Mouse (Mus musculus) urinary bladder, postnatal 10 days (tissue): ENCODE measurements around the gene Smok3c.
"Not testable (repeated sequence)": the region's sequence is repeated elsewhere in the genome, so short reads cannot be mapped to it uniquely, and the experiment has no call there.

Experiments
- DNase-seq: peaks from one replicate; pipeline ENCODE4 v3.0.0; 2022; ENCODE audit warnings: low spot score

The Smok3c gene

DNA sequence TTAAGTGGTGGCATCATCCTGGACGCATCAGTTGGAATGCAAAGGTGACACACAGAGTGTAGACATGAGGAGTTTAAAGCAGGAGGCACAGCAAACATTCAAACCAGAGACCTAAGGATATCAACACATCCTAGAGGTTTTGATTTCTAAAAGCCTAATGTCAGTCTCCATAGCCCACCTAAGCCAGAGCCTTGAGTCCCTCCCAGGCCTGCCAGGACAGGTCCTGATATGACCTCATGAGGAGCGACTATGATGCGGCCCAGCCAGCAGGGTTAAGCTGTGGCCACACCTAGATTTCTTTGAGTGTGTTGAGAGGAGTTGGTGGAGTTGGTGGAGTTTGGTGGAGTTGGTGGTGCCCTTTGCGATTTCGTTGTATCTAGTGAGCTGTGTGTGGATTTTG lies at the start of gene Smok3c:
TSS of gene Smok3c (plus strand) at position 301 of the 400 bp plus-strand sequence.
- not testable (repeated sequence) for DNase-seq

DNA sequence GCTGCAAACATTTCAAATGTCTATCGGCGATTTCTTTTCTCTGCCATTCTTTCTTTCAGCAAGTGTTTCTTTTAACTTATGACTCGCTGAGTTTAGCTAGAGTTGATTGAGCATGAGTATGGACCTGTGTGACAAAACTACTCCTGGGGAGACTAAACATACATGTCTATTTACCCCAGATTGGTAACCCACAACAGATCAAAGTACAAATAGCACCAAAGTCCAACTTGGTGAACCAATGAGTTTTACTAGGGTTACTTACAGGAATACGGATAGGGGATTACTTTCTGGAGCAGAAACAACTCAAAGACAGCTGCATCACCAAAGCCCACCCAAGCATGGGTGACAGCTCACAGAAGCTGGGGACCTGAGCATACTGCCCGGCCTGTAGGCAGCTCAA lies 43.6 kb upstream of the Smok3c start:
- DNase-seq: no peak

DNA sequence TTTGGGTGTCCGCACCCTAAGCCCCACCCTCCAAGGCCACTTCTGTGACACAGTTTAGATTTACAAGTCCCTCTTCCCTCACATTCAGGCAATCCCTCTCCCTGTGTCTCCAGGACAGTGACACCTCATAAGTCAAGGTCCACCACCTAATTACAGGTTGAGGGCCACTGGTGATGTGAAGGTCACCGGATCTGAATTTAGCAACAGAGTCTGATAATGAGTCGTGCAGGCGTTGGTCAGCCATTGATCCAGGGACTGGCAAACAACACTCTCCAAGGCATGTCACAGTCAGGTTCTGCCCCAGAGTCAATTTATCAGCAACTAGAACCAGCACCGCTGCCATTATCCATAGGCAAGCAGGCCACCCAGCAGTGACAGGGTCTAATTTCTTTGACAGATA lies 40.6 kb upstream of the Smok3c start:
- DNase-seq: no peak

DNA sequence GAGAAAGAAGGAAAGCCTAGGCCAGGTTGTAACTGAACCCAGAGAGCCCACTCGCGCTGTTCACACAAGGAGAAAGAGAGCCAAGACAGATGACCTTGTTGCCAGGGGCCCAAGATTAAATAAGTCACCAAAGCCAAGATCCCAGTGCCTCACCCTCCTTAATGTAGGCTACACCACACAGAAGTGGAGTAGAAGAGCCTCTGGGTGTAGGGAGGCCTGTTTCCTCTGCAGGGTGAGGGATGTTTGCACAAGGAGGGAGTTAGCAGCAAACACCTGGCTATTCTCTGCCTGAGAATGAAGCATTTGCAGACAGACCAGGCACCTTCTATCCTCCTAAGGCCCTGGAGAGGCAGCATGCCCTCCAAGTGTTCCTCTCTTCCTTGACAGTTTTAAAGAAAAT lies 36.5 kb upstream of the Smok3c start:
- DNase-seq: no peak

DNA sequence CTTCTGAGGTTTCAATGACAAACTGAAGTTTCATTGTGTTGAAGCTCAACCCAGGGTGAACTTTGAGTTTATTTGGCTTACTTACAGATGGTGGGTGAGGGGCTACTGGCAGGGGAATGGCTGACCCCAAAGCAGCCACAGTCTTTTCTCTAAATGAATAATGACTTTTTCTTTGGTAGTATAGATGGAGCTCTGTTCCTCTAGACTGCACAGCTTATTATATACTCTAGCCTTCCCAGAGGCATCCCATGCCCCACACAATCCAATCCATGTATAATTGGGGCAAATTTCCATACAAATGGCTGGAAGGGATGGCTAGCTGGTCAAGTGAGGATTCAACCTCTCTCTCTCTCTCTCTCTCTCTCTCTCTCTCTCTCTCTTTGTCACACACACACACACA lies 36.0 kb upstream of the Smok3c start:
- DNase-seq: no peak

DNA sequence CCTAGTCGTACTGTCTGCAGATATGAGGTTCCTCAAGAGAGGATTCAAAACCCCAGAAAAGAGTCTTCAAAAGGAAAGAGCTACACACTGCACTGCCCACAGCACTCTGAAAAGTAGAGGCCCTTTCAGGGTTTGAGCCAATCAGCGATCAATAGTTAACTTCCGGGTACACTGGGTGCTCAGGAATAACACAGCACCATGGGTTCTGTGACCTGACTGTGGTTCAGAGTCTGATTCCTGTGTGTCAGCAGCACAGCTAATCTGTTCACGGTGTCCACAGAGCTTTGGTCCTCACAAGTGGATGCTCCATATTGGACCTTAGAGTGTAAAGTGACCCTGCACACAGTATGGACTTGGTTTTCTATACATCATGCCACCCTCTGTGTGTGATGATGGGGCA lies 33.4 kb upstream of the Smok3c start:
- DNase-seq: not testable (repeated sequence)

DNA sequence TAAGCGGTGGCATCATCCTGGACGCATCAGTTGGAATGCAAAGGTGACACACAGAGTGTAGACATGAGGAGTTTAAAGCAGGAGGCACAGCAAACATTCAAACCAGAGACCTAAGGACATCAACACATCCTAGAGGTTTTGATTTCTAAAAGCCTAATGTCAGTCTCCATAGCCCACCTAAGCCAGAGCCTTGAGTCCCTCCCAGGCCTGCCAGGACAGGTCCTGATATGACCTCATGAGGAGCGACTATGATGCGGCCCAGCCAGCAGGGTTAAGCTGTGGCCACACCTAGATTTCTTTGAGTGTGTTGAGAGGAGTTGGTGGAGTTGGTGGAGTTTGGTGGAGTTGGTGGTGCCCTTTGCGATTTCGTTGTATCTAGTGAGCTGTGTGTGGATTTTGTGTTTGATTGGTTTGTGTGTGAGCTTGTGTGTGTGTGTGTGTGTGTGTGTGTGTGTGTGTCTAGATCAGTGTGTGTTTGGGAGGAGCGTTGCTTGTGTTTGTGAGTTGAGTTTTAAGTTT lies 32.0 kb upstream of the Smok3c start, which contains the start of the genes Smok3a and Smok3b:
TSS of gene Smok3a (plus strand) at position 301 of the 519 bp plus-strand sequence.
TSS of gene Smok3b (plus strand) at position 469 of the 519 bp plus-strand sequence.
- not testable (repeated sequence) for DNase-seq

DNA sequence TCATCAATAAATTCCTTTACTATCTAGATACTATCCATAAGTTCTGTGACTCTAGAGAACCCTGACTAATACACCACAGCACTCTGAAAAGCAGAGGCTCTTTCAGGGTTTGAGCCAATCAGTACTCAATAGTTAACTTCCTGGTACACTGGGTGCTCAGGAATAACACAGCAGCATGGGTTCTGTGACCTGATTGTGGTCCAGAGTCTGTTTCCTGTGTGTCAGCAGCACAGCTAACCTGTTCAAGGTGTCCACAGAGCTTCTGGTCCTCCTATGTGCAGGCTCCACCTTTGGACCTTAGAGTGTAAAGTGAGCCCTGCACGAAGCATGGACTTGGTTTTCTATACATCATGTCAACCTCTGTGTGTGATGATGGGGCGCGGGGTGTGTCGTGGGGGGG lies 20.8 kb downstream of the Smok3c start:
- DNase-seq: no peak

DNA sequence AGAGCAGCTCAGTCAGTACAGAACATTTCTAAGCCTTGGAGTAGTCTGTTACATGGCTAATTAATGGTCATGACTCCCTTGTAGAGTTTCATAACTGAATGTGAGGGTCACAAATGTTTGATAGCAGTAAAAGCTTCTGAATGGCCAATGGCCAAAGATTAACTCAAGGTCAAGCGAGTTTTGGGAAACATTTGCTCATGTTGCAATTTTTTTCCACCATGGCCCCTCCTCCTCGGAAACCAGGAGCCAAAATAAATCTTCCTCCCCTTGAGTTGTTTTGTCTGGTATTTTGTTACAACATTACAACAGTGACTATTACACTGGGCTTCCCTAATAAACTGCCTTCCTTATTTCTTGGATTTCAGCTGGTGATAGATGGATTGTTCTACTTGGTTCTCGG lies 22.7 kb downstream of the Smok3c start:
- no peak for DNase-seq

DNA sequence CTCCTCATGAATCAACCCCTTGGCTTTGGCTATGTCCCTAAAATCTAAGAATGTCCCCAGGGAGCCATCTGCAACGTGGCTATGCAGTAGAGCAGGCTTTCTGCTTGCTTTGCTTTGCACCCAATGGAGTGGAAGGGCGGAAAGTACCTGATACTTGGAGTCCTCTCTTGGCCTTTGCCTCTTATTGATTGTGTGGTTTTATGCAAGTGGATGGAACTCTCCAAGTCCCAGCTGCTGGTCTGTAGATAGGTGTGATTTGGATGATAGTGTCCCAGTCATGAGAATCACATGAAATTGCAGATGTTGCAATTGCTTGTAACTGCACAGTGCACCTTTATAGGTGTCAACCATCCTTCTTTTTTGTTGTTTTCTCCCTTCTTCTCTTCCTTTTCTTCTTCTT lies 23.2 kb downstream of the Smok3c start:
- no peak for DNase-seq

DNA sequence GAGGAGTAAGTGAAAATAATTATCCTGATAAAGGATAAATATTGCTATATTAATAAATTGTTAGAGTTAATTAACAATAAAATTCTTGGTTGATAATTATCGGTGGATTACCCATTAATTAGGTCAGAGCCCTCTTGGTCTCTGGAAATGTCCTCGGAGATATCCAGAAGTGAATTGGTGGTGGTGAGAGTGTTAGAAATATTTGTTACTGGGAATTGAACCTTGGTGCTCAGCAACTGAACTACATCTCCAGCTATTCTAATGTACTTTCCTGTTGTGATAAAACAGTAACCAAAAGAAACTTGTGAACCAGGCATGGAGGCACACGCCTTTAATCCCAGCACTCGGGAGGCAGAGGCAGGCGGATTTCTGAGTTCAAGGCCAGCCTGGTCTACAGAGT lies 27.5 kb downstream of the Smok3c start:
- DNase-seq: no peak

DNA sequence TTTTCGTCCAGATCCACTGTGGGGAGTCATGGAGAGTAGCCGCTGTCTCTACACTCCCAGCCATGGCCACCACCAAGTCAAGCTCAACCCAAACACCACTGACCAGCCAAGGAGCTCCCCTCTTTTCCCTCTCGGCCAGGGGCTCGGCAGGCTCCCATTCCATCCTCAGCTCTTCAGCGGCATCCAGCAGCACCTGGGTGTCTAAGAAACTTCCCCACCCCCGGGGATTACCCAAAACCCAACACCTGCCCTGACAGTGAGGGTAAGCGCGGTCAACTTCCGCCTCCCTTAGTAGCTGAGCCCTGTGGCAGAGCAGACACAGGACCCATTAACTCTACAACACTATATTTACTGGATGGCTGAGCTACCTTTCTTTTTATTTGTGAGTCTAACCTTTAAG lies 28.5 kb downstream of the Smok3c start:
- no peak for DNase-seq

DNA sequence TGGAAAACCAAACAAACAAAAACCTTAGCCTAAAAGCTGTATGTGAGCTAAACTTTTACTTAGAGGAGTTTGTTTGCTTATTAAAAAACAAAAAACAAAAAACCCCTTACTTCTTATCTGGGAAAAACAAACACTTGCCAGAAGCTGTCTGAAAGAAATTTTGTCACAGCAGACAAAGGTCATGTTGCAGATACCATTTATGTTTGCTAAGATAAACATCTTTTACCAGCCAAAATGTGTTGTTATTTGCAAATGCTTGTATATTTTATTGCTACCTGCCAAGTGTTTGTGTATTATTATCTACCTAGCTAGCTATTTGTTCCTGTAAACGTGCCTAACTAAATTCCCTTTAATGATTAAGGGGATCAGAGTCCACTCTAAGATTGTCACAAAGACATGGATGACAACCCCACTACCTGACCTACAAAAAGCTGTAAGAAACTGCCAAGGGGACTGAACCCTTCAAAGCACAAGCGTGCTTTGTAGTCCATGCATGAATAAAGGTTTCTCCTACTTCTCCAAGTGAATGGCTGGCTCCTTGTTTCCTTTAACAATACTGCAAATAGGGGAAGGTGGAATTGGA lies 30.4 kb downstream of the Smok3c start:
- no peak for DNase-seq

DNA sequence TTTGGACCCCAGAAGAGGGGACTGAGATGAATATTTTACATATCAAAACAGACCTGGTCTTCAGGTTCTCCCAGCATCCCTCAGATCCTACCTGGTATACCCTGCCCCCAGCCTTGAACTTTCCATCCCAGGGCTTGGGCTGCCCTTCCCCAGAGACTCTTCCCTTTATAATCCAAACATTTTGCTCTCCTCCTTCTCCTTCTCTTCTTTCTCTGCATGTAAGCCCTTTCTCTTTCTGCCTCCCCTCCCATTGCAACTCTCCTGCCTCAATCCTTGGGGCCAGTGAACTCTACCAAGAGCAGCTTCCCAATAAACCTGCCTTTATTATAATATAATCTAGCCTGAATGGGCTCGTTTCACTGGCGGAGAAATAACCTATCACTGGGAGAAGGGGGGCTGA lies 30.9 kb downstream of the Smok3c start:
- DNase-seq: no peak

DNA sequence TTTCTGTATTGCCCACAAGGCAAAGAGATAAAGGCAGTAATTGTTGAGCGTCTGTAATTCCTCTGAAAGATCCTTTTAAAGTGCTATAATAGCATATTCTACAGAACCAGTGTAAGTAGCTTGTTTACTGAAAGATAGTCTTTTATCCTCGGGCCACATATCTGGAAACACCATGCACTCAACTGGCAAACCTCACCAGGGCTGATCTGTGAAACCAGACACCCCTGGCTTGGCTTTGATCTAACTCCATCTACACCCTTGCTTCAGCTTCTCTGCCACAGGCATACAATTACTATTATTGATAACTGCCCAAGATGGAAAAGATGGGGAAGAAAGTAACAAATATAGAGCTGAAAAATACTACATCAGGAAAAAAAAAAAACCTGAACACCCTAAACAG lies 31.5 kb downstream of the Smok3c start:
- DNase-seq: no peak

DNA sequence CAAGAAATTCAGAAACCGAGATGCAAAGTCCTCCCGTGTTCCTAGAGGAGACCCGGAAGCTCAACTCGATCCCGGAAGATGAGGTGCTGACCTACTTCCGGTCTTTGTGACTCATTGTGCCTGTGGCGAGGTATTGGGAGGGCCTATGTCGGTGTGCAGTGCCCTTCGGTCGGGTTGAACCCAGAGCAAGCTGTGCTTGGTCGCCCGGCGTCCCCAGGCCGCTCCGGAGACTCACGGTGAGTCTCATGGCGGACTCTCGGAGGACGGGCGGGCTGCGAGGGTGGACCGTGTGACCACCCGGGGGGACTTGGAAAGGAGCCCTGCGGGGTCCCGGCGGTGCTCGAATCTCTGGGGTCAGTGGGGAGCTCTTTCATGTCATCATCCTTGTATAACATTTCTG lies 32.0 kb downstream of the Smok3c start, which contains the start of gene Zkscan1:
TSS of gene Zkscan1 (plus strand) at position 89 of the 400 bp plus-strand sequence.
- DNase-seq: peak; percentile 22

DNA sequence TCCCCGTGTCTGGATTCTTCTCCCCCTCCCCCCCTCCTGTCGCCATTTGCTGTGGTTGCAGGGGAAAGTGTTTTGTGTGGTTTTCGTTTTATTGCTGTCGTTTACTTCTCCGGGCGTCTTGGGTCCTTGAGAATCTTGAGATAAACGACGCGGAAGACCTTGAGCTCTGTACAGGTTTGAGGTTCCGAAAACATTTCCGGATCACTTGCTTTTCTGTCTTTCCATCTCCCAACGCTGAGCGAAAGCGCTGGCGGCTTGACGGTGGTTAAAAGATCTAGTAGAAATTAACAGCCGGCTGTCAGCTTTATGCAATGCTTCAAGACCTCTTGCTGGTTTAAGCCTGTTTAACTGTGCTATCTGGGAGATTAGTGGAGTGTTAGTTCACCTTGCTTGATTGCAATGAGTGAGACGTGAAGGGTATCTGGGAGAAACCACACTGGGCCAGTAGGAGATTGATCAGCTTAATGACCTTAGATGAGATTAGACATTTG lies 32.5 kb downstream of the Smok3c start:
- DNase-seq: no peak

DNA sequence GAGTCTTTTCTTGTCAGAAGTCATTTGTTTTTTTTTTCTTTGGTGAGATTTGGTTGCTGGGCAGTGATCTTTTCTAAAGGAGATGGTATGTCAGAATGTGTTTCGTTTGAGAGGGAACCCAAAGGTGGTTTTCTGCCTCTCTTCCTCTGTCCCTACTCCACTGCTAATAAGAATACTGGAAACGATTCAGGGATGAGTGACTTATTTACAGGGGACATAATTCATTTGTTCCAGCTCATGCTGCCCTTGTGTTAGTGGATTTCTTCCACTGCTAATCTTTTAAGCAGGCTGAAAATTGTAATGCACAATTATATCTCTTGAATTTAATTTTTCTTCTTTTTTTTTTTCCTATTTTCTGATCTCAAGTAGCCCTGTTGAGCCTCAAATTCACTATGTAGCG lies 33.8 kb downstream of the Smok3c start:
- DNase-seq: no peak

DNA sequence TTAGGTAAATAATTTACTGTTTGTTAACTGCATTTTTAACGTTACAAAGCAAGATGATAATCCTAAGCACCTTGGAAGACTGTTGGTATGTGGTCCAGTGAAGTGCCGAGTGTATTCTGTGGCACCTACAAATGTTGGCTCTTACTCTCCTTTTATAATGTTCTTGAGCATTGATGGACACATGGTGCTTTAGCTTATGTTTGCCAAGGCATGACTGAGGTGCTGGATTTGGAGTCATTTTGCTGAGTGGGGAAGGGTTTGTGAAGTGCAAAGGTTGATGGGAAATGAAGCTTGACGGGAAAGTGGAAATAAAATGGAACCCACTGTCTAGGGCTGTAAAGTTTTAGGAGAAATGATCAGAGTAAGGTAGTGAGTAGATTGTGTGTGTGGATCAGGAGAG lies 35.4 kb downstream of the Smok3c start:
- no peak for DNase-seq

DNA sequence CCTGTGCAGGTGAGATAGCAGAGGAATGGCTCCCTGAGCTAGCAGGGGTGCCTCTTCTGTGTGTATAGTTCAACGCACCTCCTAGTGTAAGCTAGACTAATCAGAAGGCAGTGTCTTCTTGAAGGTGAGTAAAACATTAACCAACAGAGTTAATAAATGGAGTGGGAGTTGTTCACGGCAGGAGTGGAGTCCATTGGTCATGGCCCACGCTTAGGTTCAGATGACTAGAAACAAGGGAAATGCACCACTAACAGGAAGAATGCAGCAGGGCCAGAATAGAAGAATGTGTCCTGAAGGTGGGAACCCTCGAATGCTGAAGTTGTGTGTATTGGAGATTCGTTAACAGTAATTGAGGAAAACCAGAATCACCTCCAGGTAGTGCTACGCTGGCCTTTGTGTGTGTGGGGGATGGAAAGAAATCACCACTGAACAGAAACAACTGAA lies 36.1 kb downstream of the Smok3c start:
- no peak for DNase-seq

DNA sequence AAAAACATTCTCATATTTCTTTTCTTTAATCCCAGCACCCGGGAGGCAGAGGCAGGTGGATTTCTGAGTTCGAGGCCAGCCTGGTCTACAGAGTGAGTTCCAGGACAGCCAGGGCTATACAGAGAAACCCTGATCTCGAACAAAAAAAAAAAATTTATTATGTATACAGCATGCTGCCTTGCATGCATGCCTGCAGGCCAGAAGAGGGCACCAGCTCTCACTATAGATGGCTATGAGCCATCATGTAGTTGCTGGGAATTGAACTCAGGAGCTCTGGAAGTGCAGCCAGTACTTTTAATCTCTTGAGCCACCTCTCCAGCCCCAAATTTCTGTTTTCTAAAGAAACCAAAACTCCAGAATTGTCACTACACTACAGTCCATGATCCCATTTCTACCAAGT lies 37.3 kb downstream of the Smok3c start:
- DNase-seq: no peak

DNA sequence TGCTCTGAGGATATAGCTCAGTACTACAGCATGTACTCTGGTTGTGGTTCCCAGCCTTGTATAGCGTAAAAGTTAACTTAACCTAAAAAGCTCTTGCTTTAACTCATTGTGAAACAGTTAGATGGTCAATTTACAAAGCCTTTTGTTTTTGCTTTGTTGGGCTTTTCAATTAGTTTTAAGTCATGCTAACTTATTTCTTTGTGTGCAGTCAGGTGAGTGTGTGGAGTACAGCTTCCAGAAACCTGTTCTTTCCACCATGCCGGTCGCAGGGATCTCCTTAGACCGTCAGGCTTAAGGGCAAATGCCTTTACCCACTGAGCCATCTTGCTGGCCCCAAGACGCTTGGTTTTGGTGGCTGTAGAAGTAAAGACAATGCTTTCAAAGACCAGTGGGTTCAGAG lies 37.7 kb downstream of the Smok3c start:
- no peak for DNase-seq

DNA sequence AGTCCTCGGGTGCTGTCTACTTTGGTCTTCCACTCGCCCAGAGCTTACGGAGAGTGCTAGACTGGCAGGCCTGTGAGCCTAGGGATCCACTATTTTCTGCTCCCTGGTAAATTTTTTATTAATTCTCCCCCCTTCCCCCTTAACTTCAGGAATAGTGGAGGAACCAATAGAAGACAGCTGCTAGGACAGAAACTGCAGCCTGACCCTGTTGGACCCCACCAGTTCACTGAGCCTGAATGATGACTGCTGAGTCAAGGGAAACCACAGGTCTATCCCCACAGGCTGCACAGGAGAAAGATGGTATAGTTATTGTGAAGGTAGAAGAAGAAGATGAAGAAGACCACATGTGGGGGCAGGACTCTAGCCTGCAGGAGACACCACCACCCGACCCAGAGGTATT lies 39.8 kb downstream of the Smok3c start:
- DNase-seq: no peak

DNA sequence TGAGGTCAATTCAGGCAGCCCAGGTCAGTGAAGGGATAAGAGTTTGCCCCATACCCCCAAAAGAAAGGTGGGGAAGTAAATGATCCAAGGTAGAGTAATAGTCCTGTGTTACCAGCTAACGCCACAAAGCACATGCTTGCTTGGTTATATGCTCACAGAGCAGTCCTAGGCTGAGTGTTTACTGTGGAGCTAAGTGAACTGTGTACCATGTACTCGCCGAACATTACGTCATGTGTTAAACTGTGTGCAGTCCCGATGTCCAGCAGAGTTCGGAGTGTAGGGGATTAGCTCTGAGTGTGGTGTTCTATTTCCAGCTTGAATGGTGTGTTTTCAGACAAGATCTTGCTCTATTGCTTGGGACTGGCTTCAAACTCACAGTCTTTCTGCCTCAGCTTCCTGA lies 41.5 kb downstream of the Smok3c start:
- no peak for DNase-seq
